Mouse (Mus musculus): ENCODE data around the gene Emilin2. TPM values are rescaled to one million over a fixed set of nuclear protein-coding genes. Genes with fewer than 3 reads are reported as not detected.

The Emilin2 gene
- 115 and 163 TPM in 2 replicates for polyA plus RNA-seq (2012)

DNA sequence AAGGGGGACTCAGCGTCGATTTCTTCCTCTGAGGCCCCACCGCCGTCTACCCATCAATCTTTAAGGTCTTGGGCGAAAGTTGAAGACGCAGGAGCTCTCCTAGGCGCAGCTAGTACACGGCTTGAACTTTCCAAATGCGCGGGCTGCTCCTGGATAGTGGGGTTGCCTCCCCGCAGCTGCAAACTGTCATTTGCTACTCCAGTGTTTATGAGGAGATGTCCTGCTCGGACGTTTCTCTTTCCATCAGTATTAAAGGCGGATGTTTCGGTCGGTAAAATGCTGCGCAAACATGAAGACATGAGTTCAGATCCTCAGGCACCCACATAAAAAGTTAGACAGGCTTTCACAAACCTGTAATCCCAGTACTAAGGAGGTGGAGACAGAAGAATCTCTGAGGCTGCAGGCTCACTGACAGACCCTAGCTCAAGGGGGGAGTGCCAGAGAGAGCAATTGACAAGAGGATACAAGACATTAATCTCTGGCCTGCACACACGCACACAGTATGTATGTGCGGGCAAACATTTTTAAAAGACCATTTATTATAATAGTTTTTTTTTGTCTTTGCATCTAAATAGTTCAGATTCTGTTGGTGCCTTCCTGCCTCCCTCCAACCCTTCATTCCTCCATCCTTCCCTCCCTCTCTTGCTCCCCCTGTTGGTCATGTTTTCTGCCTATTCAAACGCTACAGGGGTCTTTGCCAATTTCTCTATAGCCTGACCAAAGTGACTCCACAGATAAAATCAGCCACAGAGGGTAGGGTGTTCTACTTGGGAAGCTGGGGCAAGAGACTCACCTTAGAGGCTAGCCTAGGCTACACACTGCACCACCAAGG lies at the start of gene Emilin2:
TSS of gene Emilin2 (minus strand) at position 639 of the 832 bp plus-strand sequence.
- TF ChIP-seq GATA1 (IDR thresholded peaks at IDR 0.05; ENCODE audit: low read length) = no peak

DNA sequence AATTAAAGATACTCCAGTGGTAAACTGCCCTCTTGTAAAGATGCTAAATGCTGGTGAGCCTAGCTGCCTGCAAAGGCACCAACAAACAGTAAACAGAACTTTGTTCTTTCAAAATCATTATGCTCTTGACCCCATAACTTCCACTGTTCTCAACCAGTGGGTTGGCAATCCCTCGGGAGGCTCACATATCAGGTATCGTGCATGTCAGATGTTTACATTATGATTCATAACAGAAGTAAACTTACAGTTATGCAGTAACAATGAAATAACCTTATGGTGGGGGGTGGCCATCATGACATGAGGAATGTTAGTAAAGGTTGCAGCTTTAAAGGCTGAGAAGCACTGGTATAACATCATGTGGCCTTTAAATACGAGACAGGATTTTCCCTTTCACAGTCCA lies 43.7 kb upstream of the Emilin2 start:
- no peak for TF ChIP-seq GATA1 (IDR thresholded peaks at IDR 0.05; ENCODE audit: low read length)

- no peak for TF ChIP-seq GATA1 (IDR thresholded peaks at IDR 0.05; ENCODE audit: low read length)
Measured at GRCm38 (mm10) chr17:71354205-71354604, 42.4 kb upstream of the Emilin2 start.

GRCm38 (mm10) chr17:71348188-71348587 lies 36.4 kb upstream of the Emilin2 start:
- no peak for TF ChIP-seq GATA1 (IDR thresholded peaks at IDR 0.05; ENCODE audit: low read length)

GRCm38 (mm10) chr17:71342006-71342405 lies 30.2 kb upstream of the Emilin2 start:
- TF ChIP-seq GATA1 (IDR thresholded peaks at IDR 0.05; ENCODE audit: low read length) = no peak

DNA sequence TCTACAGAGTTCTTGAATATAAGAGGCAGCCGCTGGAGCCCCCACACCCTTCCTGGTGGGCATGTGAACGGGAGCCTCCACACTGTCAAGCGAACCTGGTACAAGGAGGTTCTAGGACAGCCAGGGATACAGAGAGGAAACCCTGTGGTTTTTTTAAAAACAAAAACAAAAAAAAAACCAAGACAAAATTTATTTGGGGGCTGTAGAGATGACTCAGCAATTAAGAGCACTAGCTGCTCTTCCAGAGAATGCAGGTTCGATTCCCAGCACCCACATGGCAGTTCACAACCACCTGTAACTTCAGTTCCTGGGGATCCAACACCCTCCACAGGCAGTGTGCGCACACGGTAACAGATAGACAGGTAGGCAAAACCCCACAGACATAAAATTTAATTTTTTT lies 26.8 kb upstream of the Emilin2 start:
- TF ChIP-seq GATA1 (IDR thresholded peaks at IDR 0.05; ENCODE audit: low read length) = no peak

DNA sequence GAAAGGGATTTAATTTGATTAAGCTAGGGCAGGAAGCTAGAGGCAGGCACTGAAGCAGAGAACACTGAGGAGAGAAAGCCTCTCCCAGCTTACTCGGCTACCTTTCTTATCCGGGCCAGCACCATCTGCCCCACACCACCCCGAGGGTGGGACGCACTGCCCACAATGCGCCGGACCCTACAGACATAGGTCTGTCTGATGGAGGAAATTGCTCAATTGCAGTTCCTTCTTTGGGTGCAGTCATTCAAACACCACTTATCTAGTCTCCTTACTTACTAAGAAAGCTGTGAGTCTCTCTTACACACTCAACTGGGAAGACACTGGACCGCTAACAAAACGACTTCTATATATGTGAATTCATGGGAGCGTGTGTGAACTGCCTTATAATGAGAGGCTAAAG lies 25.8 kb upstream of the Emilin2 start:
- no peak for TF ChIP-seq GATA1 (IDR thresholded peaks at IDR 0.05; ENCODE audit: low read length)

DNA sequence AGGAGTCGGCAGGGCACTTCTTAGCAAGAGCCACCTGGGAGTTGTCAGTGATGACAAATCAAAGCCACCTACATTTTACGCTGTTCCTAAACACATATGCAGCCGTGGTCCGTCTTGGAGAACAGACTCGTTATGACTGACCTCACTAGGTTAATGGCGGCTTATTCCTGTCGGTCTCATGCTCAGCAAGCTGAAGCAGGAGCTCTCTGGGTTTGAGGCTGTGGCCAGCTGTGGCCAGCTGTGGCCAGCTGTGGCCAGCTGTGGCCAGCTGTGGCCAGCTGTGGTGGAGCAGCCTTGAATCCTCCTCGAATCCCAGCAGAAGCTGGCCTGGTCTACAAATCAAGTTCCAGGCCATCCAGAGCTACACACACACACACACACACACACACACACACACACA lies 24.6 kb upstream of the Emilin2 start:
- TF ChIP-seq GATA1 (IDR thresholded peaks at IDR 0.05; ENCODE audit: low read length) = no peak

GRCm38 (mm10) chr17:71332298-71332697 lies 20.5 kb upstream of the Emilin2 start:
- TF ChIP-seq GATA1 (IDR thresholded peaks at IDR 0.05; ENCODE audit: low read length) = no peak

DNA sequence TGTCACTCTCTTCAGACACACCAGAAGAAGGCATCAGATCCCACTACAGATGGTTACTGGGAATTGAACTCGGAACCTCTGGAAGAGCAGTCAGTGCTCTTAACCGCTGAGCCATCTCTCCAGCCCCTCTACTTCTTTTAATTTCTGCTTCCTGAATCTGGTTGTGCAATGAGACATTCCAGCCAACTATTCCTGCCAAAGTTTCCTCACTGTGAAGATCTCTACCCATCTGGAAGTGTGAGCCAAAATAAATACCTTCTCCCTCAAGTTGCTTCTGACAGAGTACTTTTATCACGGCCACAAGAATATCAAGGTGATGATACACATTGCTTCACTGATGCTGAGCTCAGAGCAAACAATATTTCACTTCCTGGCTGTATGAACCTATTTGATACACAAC lies 7.6 kb upstream of the Emilin2 start:
- TF ChIP-seq GATA1 (IDR thresholded peaks at IDR 0.05; ENCODE audit: low read length) = no peak

DNA sequence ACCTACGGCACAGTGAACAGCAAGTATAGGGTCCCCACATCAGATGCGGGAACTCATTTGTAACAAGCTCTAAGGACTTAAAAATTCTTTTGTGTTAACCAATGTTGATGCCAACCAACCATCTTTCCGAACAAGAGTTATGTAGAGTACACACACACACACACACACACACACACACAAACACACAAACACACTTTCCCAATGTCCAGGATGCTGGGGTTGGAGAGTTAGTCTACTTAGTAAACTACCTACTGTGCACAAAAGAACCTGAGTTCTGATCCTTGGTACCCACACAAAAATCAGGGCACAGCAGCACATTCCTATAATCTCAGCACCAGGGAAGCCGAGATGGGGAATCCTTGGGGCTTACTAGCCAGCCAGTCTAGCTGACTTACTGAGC lies 5.8 kb upstream of the Emilin2 start:
- no peak for TF ChIP-seq GATA1 (IDR thresholded peaks at IDR 0.05; ENCODE audit: low read length)

DNA sequence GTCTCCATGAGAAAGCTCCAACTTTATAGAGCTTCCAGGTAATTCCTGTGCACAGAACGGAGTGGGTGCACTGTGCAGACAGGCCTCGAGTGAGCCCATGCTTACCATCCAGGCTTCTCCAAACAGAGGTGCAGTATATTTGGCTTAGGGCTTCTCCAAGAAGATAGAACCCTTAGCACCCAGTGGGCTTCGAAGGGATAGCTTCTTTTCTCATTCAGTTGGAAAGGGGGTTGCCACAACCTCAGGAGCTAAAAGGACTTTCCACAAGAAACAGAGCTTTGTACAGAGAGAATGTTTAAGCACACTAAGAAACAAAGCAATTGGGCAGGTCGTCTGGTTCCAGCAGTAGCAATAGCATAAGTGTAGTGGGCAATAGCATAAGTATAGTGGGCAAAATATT lies 2.5 kb upstream of the Emilin2 start:
- no peak for TF ChIP-seq GATA1 (IDR thresholded peaks at IDR 0.05; ENCODE audit: low read length)

DNA sequence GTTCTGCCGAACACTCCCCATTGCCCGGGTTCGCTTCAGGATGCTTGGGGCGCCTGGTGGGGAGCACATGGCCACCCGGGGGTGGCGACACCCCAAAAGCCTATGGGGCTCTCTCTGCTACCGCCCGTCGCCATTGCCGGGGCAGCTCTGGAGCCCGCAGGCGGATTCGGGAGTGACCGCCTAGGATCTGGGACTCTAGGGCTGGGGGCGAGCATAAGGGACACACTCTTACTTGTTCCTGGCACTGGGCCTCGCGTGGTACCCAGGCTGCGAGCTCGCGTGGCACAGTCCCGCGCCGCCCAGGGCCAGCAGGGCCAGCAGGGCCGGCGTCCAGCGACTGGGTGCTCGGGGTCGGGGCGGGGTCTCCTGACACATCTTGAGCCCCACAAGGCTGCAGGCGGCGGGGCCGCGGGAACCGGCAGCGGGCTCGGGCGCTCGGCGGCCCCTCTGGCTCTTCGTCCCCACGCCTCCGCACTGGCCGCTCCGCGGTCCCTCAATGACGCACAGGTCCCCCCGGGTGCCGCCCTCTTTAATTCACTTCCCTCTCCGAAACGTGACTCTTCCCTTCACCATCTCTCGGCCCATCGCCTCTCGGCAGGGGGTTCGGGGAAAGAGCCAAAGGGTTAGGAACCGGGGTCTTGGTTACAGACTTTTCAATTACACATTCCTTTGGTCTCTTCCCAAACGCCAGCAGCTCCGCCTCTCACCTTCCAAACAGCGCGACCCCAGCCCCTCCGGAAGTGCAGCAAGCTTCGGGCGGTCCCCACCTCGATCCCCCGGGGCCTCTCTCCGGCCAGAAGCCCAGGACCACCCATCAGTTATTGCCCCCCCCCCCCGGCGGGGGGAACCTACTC lies 1.1 kb downstream of the Emilin2 start:
- TF ChIP-seq GATA1 (IDR thresholded peaks at IDR 0.05; ENCODE audit: low read length) = no peak

GRCm38 (mm10) chr17:71309711-71310485 lies 1.9 kb downstream of the Emilin2 start:
- TF ChIP-seq GATA1 (IDR thresholded peaks at IDR 0.05; ENCODE audit: low read length) = no peak

GRCm38 (mm10) chr17:71309141-71309540 lies 2.6 kb downstream of the Emilin2 start:
- TF ChIP-seq GATA1 (IDR thresholded peaks at IDR 0.05; ENCODE audit: low read length) = no peak

DNA sequence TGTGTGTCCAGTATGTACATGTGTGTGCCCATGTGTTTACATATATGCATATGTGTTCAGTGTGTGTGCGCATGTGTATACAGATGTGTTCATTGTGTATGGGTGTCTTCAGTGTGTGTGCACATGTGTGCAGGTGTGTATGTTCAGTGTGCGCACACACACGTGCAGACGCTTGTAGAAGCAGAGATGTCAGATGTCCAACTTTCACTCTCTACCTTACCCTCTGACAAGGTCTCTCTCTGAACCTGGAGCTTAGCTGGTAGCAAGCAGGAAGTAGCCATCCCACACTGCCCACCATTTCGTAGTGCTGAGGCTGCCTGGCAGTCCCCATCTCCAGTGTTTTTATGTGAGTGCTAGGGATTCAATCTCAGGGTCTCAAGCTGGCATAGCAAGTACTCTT lies 3.5 kb downstream of the Emilin2 start:
- TF ChIP-seq GATA1 (IDR thresholded peaks at IDR 0.05; ENCODE audit: low read length) = no peak

All from G1E-ER4 (cell line).